Mouse (Mus musculus) limb, embryonic 11.5 days (tissue): ENCODE results near the gene Maneal. TPM values are rescaled to one million over a fixed set of nuclear protein-coding genes. Genes with fewer than 3 reads are reported as not detected.

Experiments used
- ATAC-seq: fragments of 200-750 bp; cut with Nextera tagmentation; 2 replicates; pipeline ENCODE4 v1.8.0; 2017; ENCODE audit warnings: low read depth; ENCODE audit not compliant: insufficient number of reproducible peaks, low FRiP score, low TSS enrichment
- DNase-seq: peaks from one replicate; pipeline ENCODE4 v3.0.0-alpha.2; 2015; ENCODE audit warnings: low spot score
- H3K27ac ChIP-seq: fragments of 300-500 bp; sonication (generic); replicated peaks from 2 replicates; pipeline ENCODE4 v1.5.1; 2014; ENCODE audit warnings: low read depth, mild to moderate bottlenecking, low read length
- H3K27me3 ChIP-seq: fragments of 300-500 bp; sonication (generic); 2 replicates; pipeline ENCODE4 v1.6.1; 2014; ENCODE audit warnings: mild to moderate bottlenecking, low read length, mixed read lengths; ENCODE audit not compliant: control insufficient read depth, insufficient read depth
- H3K36me3 ChIP-seq: fragments of 300-500 bp; sonication (generic); 2 replicates; pipeline ENCODE4 v1.6.1; 2014; ENCODE audit warnings: mild to moderate bottlenecking, low read length, moderate library complexity, mixed read lengths; ENCODE audit not compliant: control insufficient read depth, insufficient read depth
- H3K4me1 ChIP-seq: fragments of 300-500 bp; sonication (generic); 2 replicates; pipeline ENCODE4 v1.6.1; 2014; ENCODE audit warnings: low read length, mixed read lengths; ENCODE audit not compliant: control insufficient read depth, insufficient read depth
- H3K4me2 ChIP-seq: fragments of 300-500 bp; sonication (generic); 2 replicates; pipeline ENCODE4 v1.6.1; 2014; ENCODE audit warnings: low read depth, mild to moderate bottlenecking, moderate library complexity; ENCODE audit not compliant: severe bottlenecking
- H3K4me3 ChIP-seq: fragments of 300-500 bp; sonication (generic); 2 replicates; pipeline ENCODE4 v1.5.1; 2014; ENCODE audit warnings: low read depth, low read length
- H3K9ac ChIP-seq: fragments of 300-500 bp; sonication (generic); 2 replicates; pipeline ENCODE4 v1.6.1; 2014; ENCODE audit warnings: mild to moderate bottlenecking, low read length
- H3K9me3 ChIP-seq: fragments of 300-500 bp; sonication (generic); 2 replicates; pipeline ENCODE4 v1.6.1; 2016; ENCODE audit warnings: low read length; ENCODE audit not compliant: control insufficient read depth
- WGBS: fragments of 180-500 bp; shearing (Covaris S2); extraction: QIAGEN DNeasy Blood & Tissue Kit; methylation state at CpG from one replicate; pipeline ENCODE4 v1.1.7; 2014; 5-methylcytosine and 5-hydroxymethylcytosine counted together
- polyA plus RNA-seq: library from polyadenylated mRNA; unstranded; fragments of >200 nt; fragmentation: Nextera tagmentation; extraction: Ambion mirVana; gene quantifications from 2 replicates; pipeline ENCODE4 v1.2.1, GENCODE M21; 2014

The Maneal gene
- polyA plus RNA-seq, 1 experiment from 2014 or later: 0.43 TPM

DNA sequence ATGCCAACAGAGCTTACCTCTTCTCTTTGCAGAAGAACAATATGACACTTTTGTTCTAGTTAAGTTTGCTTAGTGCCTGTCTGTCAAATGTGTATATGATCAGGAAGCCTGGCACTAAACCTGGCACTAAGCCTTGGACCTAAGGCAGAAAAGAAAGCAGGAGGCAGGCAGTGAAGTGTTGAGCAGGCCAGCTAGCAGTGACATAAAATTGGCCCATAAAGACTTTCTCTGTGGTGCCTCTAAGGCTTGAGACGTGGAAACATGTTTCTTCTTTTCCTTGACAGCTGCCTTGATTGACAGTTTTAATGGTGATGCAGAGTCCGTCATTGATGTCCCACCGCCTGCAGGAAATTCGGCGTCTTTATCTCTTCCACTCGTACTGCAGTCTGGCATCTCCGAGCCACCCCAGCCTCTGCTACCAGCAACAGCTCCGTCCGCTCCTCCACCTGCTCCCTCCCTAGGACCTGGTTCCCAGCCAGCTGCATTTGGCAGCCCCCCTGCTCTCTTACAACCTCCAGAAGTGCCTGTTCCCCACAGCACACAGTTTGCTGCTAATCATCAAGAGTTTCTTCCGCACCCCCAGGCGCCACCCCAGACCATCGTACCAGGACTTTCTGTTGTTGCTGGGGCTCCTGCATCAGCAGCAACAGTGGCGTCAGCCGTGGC lies 23.8 kb downstream of the Maneal start:
- ATAC-seq (no peak), DNase-seq (no peak)
- Histone ChIP-seq H3K9ac (no peak overlapping the region), H3K36me3 (peaks cover 22% of the 10 kb centered on the region), H3K27me3 (no peaks in the 10 kb centered on the region), H3K4me1 (no peaks in the 10 kb centered on the region), H3K4me2 (no peak overlapping the region), H3K4me3 (no peak overlapping the region), H3K27ac (no peak overlapping the region), H3K9me3 (no peaks in the 10 kb centered on the region)
- 86% methylated on average over 14 of the region's 14 CpGs for WGBS

DNA sequence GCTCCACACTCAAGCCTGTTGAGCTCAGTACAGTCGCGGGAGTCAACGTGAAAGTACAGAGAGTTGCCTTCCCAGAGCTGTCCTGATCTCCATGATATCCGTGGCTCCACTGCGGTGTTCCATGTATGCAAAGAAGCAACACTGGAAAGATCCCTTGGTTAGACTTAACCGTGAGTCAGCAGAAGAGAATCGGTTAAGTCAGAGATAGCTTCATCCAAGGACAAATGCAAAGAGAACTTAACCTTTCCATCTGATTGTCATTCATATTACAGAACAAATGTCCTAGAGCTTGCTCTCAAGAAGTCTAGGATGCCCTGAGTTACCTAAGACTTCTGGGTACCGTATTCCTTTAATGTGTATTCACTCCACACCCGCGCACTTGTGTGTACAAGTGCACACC lies 29.2 kb downstream of the Maneal start:
- ATAC-seq: no peak
- H3K9ac ChIP-seq: no peak overlapping the region
- no peaks in the 10 kb centered on the region; the same call in none of the 2 replicates for H3K36me3 ChIP-seq
- H3K9me3 ChIP-seq: no peaks in the 10 kb centered on the region
- WGBS: 95% methylated on average over 10 of the region's 10 CpGs
- DNase-seq: no peak
- H3K4me1 ChIP-seq: no peaks in the 10 kb centered on the region
- no peak overlapping the region for H3K4me2 ChIP-seq
- H3K27me3 ChIP-seq: no peaks in the 10 kb centered on the region
- H3K4me3 ChIP-seq: no peak overlapping the region
- H3K27ac ChIP-seq: no peak overlapping the region

DNA sequence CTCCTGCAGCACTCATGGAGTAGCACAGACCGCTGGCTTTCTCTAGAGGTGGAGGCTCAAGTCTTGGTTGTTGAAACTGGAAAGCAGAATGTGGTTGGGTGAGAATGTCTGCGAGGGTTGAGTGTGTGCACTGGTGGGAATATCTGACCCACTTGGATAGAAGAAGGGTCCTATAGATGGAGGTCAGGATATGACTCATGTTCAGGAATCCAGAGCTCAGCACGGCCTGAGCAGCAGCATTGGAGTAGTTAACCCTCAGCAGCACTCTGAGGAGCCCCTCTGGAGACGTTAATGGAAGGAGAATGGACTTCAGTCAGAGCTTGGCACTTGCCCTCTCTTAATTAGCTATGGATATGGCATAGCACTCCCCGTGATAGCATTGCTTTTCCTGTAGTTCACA lies 32.3 kb downstream of the Maneal start:
- no peak for ATAC-seq
- no peaks in the 10 kb centered on the region for H3K9me3 ChIP-seq

DNA sequence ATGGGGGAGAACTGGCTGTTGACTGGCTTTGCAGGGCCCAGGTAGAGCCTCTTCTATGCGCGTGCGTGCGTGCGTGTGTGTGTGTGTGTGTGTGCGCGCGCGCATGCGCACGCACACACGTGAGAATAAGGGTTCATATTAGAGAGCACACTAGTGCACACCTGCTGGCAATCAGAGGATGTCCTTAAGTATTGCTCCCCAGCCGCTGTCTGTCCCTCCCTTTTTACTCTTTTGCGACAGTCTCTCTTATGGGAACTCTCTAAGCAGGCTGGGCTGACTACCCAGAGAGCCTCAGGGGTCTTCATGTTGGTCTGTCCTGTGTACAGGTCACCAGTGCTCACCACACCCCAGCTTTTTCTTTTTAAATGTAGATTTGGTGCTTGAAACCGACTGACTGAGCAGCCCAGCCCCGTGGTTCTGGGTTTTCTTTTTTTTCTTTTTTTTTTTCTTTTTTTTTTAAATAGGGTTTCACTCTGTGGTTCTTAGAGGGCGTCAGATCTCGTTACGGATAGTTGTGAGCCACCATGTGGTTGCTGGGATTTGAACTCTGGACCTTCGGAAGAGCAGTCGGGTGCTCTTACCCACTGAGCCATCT lies 36.5 kb downstream of the Maneal start:
- no peak overlapping the region for H3K9ac ChIP-seq
- H3K36me3 ChIP-seq: peaks cover 11% of the 10 kb centered on the region; the same call in 1 of the 2 replicates
- H3K9me3 ChIP-seq: no peaks in the 10 kb centered on the region
- H3K4me3 ChIP-seq: no peak overlapping the region
- no peak for ATAC-seq
- 96% methylated on average over 21 of the region's 21 CpGs for WGBS
- H3K4me1 ChIP-seq: no peaks in the 10 kb centered on the region
- no peak for DNase-seq
- H3K4me2 ChIP-seq: no peak overlapping the region
- H3K27me3 ChIP-seq: no peaks in the 10 kb centered on the region
- no peak overlapping the region for H3K27ac ChIP-seq

More for the DNA sequence above, 32.3 kb downstream of the Maneal start:
- 83% methylated on average over 5 of the region's 5 CpGs for WGBS
- DNase-seq: no peak
- Histone ChIP-seq H3K4me1 (no peaks in the 10 kb centered on the region), H3K4me2 (no peak overlapping the region), H3K27me3 (no peaks in the 10 kb centered on the region), H3K9ac (no peak overlapping the region), H3K4me3 (no peak overlapping the region), H3K27ac (no peak overlapping the region), H3K36me3 (peaks cover 4% of the 10 kb centered on the region; the same call in 1 of the 2 replicates)

DNA sequence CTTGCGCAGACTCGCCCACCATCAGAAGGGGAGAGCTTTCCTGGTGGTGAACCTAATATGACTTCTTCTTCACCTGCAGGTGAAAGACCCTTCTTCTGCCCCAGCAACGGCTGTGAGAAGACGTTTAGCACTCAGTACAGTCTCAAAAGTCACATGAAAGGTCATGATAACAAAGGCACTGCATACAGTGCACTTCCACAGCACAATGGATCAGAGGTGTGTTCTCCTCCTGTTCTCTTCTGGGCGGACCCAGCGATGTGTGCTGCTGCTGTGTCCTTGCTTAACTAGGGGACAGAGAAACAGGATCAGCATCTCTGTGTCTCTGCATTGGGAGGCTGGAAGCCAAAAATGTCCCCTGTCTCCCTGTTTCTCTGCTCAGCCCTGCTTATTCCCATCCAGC lies 37.0 kb downstream of the Maneal start:
- Histone ChIP-seq H3K9ac (no peak overlapping the region), H3K4me1 (no peaks in the 10 kb centered on the region), H3K36me3 (peaks cover 11% of the 10 kb centered on the region; the same call in 1 of the 2 replicates), H3K4me2 (no peak overlapping the region), H3K27ac (no peak overlapping the region), H3K4me3 (no peak overlapping the region), H3K27me3 (no peaks in the 10 kb centered on the region), H3K9me3 (no peaks in the 10 kb centered on the region)
- DNase-seq (no peak), ATAC-seq (no peak)
- WGBS: 95% methylated on average over 6 of the region's 6 CpGs

DNA sequence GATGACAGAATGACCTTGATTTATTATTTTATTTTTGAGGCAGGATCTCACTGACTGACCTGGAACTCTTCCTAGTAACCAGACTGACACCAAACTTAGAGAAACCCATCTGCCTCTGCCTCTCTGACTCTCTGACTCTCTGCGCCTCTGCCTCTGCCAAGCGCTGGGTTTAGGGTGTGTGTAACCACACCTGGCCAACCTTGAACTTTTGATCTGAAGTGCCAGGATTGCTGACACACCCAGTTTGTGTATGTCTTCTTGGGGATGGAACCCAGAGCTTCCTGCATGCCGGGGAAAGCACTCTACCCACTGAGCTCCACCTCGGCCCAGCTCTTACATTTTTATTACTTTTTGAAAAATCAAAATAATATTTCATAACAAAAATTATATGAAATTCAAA lies 43.1 kb downstream of the Maneal start:
- H3K9ac ChIP-seq: no peak overlapping the region
- H3K36me3 ChIP-seq: peaks cover 6% of the 10 kb centered on the region; the same call in 1 of the 2 replicates
- H3K9me3 ChIP-seq: no peaks in the 10 kb centered on the region
- H3K27ac ChIP-seq: no peak overlapping the region
- DNase-seq (no peak), ATAC-seq (no peak)
- H3K27me3 ChIP-seq: no peaks in the 10 kb centered on the region
- no peak overlapping the region for H3K4me3 ChIP-seq
- WGBS: 94% methylated on average over 4 of the region's 4 CpGs
- no peak overlapping the region for H3K4me2 ChIP-seq
- no peaks in the 10 kb centered on the region for H3K4me1 ChIP-seq

DNA sequence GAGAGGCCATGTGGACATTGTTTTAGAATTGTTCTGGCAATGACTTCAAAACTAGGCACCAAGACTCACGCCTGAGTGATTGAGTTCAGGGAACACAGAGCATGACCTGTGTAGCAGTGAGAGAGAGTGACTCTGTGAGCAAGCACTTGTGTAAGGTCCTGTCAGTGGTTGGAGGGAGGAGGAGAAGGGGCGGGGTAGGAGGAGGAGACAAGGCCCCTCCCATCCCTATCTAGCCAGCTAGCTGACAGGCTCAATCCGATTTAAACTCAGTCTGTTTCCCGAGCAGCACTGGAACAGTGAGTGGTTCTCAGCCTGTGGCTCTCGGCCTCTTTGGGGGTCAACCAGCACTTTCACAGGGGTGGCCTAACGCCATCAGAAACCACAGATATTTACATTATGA lies 44.2 kb downstream of the Maneal start:
- no peaks in the 10 kb centered on the region for H3K27me3 ChIP-seq
- ATAC-seq (no peak), DNase-seq (no peak)
- no peaks in the 10 kb centered on the region for H3K9me3 ChIP-seq
- no peaks in the 10 kb centered on the region for H3K4me1 ChIP-seq
- H3K9ac ChIP-seq: no peak overlapping the region
- no peak overlapping the region for H3K27ac ChIP-seq
- no peak overlapping the region for H3K4me3 ChIP-seq
- H3K4me2 ChIP-seq: no peak overlapping the region
- peaks cover 2% of the 10 kb centered on the region; the same call in 1 of the 2 replicates for H3K36me3 ChIP-seq
- 24% methylated on average over 6 of the region's 6 CpGs for WGBS

DNA sequence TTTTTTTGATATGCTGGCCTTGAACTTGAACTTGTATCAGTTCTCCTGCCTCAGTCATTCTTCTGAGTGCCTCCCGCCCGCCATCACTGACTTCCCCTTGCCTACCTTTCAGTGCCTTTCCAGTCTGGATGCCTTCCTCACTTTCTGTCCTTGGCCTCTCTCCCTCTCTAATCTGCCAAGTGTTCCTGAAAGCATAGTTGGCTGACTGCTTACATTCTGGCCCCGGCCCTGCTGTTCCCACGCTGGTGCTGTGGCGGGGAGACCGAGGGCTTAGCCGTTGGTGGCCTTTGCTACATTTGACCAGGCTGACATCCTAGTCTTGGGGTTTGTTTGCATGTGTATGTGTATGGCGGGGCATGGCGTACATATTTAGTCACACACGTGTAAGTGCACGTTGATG lies 46.1 kb downstream of the Maneal start:
- Histone ChIP-seq H3K36me3 (no peaks in the 10 kb centered on the region; the same call in 1 of the 2 replicates), H3K27ac (no peak overlapping the region), H3K4me1 (no peaks in the 10 kb centered on the region), H3K4me2 (no peak overlapping the region), H3K4me3 (no peak overlapping the region), H3K9ac (no peak overlapping the region), H3K27me3 (no peaks in the 10 kb centered on the region), H3K9me3 (no peaks in the 10 kb centered on the region)
- WGBS: 94% methylated on average over 11 of the region's 11 CpGs
- DNase-seq (no peak), ATAC-seq (no peak)
